Mouse (Mus musculus): ENCODE measurements around the gene Lao1. TPM values are rescaled to one million over a fixed set of nuclear protein-coding genes. Genes with fewer than 3 reads are reported as not detected.

Gene Lao1
- total RNA-seq (2023) = not detected

DNA sequence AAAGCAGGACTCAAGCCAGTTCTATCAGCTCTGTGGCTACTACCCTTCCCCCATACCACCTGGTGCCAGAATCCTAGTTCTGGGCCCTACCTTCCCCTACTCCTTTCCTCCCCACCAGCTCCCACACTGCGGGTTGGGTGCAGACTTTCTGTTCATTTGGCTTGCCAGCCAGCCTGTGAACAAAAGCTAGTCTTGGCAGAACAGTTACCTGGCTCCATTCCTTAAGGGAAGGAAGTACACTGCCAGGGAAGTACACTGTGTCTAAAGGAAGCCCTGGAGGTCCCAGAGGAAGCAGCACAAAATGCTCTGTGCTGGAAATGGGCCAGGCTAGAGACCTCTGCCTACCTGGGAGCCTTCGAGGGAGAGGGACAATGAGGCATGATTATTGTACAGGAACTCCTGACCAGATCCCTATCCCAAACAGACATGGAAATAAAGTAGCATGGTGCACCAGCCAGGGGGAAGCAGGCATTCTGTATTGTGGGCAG lies at the start of gene Lao1:
Lao1 (plus strand) TSS at position 438 of the 488 bp plus-strand sequence.

DNA sequence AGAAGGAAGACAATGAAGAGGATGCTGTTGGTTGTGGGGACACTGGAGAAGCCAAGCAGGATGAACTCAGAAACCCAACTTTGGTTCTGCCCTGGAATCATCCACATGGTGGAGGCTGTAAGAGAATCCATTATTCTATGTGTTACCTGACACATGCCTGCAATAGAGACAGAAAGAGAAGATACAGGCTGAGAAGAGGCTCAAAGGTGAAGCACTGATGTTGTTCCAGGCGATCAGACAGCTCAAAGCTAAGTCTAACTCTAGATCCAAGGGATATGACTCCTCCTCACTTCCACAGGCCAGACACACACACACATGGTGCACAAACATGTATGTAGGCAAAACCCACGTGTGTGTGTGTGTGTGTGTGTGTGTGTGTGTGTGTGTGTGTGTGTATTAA lies 44.0 kb upstream of the Lao1 start, which contains the start of gene Olfr1329:
Olfr1329 (minus strand) TSS at position 101 of the 400 bp plus-strand sequence.

DNA sequence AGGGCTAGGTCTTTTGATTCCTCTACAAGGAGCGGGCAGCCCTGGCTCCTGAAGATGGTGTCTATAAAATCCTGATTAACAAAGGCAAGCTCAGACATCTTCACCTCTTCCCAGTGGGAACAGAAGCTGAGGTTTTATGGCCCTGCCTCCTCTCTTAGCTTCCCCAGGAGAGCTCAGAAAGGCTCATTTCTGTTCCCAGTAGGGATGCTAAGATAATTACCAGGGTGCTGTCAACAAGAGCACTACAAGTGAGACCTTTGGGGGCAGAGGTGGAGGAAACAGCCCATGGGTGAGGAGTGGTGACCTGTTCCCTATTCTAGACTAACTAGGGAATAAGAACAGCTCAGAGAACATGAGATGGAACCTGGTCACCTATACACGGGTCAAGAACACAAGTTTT lies 22.9 kb upstream of the Lao1 start, which contains the start of gene Olfr1328:
Olfr1328 (minus strand) TSS at position 101 of the 400 bp plus-strand sequence.

Other genes starting within 250 kb of the Lao1 start
- not detected for gene Olfr1340, start 241.4 kb upstream of the Lao1 start, total RNA-seq (2023)
- not detected for gene Olfr1339, start 229.4 kb upstream of the Lao1 start, total RNA-seq (2023)
- not detected for gene Olfr1338, start 202.8 kb upstream of the Lao1 start, total RNA-seq (2023)
- gene Olfr1337, start 179.0 kb upstream of the Lao1 start, total RNA-seq (2023) = not detected
- gene Olfr1335, start 151.6 kb upstream of the Lao1 start, total RNA-seq (2023) = not detected
- gene Olfr1333, start 125.3 kb upstream of the Lao1 start, total RNA-seq (2023) = not detected
- gene Olfr1331, start 96.9 kb upstream of the Lao1 start, total RNA-seq (2023) = not detected
- not detected for gene Olfr1330, start 73.0 kb upstream of the Lao1 start, total RNA-seq (2023)
- not detected for gene Olfr1329, start 44.1 kb upstream of the Lao1 start, total RNA-seq (2023)
- not detected for gene Olfr1328, start 23.0 kb upstream of the Lao1 start, total RNA-seq (2023)
- 10 to 100 TPM; 27.2 to 46.2 TPM for gene Slc2a1, start 147.1 kb downstream of the Lao1 start, total RNA-seq (2023)
- 10 to 100 TPM in 1 of 2 experiments, 1 to 10 TPM in 1; 6.5 to 10.3 TPM for gene Zfp691, start 212.6 kb downstream of the Lao1 start, total RNA-seq (2023)
- gene Ermap, start 228.4 kb downstream of the Lao1 start, total RNA-seq (2023) = 1 to 10 TPM; 2.7 to 6.1 TPM
- gene Svbp, start 233.7 kb downstream of the Lao1 start, total RNA-seq (2023) = 10 to 100 TPM; 18.5 to 26.4 TPM